Mouse (Mus musculus): ENCODE measurements around the gene Esm1.

The Esm1 gene

DNA sequence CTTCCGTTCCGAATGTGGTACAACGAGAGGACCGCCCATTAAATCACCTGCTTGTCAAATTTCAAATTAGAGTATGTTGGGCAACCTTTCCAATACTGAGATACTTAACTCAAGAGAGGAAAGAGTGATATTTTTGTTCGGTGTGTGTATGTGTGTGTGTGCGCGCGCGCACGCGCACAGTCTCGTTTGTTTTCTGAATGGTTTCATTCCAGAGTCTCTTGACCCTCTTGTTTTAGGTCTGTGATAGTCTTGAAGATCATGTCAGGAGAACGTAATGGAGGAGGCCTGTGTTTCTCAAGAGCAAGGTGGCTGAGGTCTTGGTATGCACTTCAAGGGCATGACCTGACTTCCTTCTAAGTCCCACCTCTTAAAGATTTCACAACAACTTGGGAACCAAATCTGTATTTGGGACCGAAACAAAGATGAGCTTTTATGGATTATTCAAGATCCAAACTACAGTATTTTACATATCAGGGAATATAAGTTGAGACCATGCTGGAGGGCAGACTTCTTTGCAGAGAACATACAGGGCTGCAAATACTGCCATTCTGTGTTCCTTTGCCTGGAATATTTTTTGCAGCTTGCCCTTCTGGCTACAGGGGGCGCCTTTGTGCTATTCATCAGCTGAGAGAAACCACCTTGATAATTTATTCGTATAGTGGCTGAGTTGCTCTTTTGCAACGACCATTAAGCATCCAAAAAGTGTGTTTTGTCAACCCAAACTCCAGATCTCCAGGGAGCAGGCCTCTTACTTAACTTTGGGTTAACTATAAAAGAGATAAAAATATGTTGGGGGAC, 18.4 kb downstream of the Esm1 start:
- peak; percentile 67 to 79 for DNase-seq

DNA sequence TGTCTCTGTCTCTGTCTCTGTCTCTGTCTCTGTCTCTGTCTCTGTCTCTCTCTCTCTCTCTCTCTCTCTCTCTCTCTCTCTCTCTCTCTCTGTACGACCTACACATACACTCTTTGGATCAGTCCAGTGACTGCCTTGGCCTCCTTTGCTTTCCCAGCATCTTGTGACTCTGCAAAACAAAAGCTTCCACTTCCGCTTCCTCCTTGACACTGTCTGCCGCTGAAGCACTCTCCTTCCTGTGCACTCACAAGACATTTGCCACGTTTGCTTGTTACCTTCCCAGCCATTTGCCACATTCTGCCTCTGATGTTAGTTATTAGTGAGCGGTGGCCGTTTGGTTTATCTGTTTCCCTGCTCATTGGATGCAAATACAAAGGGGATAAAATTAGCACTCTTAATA, 32.7 kb downstream of the Esm1 start:
- DNase-seq: peak in 1 of 2 experiments; percentile 11

DNA sequence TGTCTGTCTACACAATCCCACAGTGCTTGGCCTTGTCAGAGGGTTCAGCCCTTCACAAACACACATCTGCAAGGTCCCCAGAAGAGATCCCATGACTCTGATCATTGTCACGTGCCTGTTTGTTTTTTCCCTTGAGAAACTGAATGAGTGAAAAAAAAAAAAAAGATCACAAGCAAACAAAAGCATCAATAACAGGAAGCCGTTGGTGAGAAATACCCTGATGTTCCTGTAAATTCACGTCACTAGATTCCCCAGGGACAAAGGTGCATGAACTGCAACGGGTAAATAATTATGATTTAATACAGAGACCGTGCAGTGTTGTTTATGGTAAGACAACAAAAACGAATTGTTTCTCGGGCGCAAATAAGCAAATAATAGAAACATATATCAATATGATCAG, 35.6 kb downstream of the Esm1 start:
- no peak for DNase-seq

DNA sequence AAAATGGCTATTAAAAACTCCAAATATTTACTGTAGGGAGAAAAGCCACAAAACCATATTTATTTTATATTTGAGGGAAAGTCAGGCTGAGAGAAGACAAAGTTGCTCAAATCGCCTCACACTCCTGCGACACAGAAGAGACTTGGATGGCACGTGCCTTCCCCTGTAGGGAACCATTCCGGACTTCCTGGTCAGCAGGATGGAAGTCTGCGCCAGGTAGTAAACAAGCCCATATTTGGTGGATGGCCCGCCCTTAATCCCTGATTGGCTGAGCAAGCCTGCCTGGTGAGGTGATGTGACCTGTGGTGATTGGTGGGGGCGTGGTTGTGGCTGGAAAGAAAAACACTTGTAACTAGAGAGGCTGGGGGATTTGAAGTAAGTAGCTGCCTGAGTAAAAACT, 43.1 kb downstream of the Esm1 start:
- DNase-seq: peak; percentile 62 to 71

DNA sequence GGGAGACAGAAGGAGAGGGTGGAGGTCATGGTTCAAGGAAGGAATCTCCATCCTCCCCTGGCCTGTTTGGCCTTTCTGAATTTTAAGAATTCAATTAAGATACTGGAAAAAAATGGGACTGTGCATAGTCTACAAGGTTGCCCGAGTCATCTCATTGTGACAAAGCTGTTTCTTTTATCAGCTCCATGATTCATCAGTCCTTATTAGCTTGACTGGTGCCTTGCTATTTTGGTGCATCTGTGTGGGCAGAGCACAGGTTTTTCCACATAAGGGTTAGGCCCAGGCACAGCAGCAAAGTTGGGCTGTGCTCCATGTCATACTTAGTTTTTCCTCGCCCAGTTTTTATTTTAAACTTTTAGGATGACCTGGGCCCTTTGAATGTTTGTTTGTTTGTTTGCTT, 47.3 kb downstream of the Esm1 start:
- DNase-seq: no peak

DNA sequence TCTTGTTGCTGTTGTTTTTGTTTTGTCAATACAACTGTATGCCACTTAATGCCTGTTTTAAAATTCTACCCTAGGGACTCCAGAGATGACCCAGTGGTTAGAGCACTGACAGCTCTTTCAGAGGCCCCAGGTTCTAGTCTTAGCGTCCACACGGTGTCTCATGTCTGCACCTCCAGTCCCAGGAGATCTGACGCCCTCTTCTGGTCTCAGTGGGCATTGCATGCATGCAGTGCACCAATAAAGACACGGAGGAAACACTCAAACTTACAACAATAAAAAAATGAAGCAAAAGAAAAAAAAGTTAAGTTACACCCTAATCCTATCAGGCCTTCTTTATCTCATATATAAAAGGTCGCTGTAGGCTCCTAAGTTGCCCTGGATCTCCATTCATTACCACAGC, 47.7 kb downstream of the Esm1 start:
- no peak for DNase-seq

DNA sequence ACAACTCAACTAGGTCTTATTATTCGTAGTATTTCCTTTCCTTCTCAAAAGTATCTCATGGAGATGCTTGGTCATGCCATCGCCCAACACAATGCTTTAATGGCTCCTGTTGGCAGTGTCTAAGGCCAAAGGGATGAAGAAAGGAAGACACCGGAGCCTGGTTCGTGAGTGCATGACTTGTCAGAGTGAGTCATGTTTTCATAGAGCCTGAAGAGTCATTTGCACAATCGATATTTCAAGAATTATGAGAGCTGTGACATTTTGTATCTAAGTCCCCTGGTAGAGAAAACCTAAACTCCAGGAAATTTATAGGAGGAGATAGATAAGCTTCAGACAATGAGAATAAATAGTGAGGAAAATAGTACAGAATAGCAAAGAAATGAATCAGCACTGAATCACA, 49.8 kb downstream of the Esm1 start:
- DNase-seq: no peak

DNA sequence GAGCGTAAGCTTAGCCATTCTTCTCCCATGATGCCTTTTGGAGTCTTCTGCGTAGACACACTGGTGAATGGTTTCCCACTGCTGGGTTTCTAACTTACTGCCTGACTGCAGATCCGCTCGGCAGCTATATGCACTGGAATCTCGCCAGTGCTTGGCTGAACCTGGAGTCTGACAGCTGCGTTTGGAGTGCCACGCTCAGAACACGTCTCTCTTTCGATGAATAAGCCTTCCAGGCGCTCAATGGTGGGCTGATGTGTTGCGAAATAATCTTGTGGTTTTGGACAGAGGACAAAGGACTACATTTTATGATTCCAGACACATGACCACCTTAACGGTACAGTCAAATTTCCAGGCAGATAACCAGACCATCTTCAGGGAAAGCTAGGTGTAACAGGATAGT, 53.4 kb downstream of the Esm1 start:
- no peak for DNase-seq

DNA sequence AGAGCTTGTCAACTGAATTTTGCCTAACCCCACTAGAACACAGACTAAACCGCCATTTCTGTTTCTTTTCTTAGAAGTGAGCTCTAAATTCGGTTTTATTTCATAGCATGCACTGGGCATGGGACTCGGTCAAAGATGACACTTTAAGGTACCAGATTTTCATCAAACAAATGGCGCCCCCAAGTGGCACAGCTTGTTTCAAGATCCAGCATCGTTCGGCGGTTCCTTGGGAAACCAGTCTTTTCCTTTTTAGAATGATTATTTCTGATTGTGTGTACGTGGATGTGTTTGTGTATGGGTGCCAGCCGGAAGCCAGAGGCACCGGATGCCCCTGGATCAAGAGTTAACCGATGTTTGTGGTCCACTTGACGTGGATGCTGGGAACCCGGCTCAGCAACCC, 55.8 kb downstream of the Esm1 start:
- DNase-seq: peak; percentile 27 to 45

DNA sequence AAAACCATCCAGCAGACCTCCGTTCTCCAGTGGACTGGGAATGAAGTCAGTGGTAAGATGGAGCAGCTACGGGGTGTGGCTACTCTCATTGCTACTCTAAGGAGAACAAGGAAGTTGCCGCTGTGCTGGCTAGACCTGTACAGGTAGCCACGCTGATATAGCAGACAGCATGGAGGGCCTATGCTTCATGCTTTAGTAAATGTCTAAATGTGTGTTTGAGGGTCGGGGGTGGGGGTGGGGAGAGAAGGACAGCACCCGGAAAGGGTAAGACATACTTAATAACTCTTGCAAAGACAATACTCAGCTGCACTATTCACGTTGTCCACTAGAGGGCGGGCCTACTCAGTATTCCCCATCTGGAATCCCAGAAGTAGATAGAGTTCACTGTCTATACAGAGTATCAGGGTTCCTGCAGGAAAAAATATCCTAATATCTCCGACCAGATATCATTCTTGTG, 57.1 kb downstream of the Esm1 start:
- peak; percentile 67 to 75 for DNase-seq

DNA sequence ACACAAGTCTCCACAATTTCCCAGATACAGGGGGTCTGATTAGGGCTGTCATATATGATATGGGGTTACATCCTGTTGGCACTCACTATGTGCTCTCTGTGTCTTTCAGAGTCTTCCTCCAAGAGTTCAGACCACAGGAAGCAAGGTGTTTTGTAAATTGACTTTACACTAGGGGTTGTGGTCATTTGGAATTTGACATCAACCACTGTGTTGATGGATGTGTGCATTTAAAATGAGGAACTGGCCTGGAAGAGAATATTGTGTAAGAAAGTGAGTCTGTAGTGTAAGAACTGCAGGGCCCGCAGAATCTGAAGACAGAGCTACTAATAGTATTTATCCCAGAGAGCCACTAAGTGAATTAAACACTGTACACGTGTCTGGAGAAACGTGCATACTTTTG, 57.7 kb downstream of the Esm1 start:
- DNase-seq: no peak
